Mouse (Mus musculus): ENCODE measurements at regions not wholly inside any gene's neighbourhood (a gene's known extent, or its start where the extent isn't known, plus 50 kb on each side); places are given as distances from the start of the nearest gene placed in this dataset.
"Not testable (repeated sequence)": the region's sequence is repeated elsewhere in the genome, so short reads cannot be mapped to it uniquely, and the experiment has no call there.

DNA sequence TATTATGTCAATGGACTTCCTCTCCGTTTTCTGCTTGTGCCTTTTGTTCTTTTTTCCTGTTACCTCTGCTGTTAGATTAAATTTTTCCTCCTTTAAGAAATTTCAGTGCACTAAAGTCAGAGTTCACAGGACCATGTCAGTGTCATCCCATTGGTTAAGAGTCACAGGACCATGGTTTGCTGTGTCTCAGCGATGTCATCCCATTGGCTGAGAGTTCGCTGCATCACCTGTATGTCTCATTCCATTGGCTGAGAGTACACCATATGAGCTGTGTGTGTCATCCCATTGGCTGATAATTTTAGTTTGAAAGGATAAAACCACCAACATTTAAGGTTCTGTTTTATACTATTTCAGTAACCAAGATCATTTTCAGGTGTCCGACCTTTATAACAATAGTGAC, 50.7 kb upstream of the Jade1 start:
- no peak for DNase-seq

DNA sequence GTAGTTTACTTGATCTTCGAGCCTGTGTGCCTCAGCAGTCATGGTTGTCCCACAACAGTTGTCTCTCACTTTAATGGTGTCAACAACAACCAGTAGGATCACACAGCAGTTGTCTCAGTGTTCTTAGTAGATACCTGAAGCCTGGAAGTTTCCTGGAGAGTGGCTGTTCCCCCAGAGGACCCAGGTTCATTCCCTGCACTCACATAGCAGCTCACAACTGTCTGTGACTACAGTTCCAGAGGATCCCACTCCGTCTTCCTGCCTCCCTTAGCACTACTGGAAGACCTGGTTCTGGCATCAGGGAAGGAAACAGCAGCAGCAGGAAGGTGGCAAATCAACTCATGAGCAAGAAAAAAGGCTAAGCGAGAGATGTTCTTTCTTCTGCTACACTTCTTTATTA, 53.4 kb upstream of the Jade1 start:
- DNase-seq = no peak

DNA sequence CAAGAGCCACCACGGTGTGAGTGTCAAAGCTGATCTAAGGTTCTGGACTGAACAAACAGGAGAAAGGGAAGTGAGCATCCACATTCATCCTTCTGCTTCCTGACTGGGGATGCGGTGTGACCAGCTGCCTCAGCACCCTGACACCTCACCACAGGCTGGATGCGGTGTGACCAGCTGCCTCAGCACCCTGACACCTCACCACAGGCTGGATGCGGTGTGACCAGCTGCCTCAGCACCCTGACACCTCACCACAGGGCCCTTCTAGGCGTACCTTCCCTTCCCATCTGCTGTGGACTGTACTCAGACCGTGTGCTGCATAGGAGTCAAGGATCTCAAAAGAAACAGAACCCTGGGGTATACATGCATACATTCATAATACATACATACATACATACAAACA, 53.9 kb upstream of the Jade1 start:
- DNase-seq = not testable (repeated sequence)

DNA sequence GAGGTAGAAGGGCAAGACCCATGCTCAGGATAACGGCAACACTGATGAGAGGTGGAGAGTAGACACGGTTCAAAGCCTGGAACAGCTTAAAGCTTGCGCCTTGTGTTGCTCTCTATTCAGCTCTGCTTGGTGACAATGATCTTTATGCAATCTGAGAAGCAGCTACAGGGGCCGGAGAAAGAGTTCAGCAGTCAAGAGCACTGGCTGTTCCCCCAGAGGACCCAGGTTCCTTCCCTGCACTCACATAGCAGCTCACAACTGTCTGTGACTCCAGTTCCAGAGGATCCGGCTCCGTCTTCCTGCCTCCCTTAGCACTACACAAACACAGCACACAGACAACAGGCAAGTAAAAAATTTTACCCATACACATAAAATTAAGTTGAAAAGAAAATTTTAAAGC, 54.4 kb upstream of the Jade1 start:
- no peak for DNase-seq

DNA sequence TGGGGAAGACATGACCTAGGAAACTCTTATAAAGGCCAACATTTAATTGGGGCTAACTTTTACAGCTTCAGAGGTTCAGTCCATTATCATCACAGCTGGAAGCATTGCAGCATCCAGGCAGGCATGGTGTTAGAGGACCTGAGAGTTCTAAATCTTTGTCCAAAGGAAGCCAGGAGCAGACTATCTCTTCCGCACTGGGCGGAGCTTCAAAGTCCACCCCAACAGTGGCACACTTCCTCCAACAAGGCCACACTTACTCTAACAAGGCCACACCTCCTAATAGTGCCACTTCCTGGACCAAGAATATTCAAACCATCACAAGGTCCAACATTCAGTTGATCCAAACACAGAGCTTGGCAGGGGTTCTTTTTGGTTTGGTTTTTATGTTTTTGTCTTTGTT, 55.9 kb upstream of the Jade1 start:
- DNase-seq = no peak

DNA sequence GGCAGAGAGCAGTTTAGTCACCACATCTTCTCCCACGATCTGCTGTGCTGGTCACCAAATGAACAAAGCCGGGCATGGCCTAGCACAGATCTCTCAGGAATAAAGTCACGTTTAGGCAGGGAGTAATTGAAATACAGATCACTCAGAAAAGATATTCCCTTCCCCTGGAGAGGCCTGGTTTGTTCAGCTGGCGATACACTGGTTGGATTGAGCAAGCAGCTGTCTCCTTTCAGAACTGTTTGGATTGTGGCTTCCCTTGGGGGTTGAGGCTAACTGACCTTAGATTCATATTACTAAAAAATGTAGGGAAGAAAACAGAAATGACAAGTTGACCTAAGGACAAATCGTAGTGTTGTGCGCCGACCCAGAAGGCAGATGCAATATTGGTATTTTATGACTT, 56.7 kb upstream of the Jade1 start:
- DNase-seq = no peak

DNA sequence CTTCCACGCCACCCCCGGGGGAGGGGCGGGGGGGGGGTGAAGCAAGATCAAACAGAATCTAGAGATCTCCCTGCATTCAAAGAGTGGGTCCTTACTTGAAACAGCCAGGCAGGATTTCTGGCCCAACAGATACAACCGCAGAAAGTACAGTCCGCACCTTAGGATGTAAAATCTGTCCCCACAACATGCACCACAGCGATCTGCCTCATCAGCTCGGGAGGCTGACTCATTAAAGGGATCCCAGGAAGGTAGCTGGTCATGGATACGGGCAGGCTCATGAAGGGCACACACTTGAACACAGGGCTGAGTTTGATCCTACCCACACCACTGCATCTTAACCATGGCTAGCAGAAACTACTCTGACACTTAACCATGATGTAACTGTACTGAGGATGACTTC, 57.8 kb upstream of the Jade1 start:
- no peak for DNase-seq

DNA sequence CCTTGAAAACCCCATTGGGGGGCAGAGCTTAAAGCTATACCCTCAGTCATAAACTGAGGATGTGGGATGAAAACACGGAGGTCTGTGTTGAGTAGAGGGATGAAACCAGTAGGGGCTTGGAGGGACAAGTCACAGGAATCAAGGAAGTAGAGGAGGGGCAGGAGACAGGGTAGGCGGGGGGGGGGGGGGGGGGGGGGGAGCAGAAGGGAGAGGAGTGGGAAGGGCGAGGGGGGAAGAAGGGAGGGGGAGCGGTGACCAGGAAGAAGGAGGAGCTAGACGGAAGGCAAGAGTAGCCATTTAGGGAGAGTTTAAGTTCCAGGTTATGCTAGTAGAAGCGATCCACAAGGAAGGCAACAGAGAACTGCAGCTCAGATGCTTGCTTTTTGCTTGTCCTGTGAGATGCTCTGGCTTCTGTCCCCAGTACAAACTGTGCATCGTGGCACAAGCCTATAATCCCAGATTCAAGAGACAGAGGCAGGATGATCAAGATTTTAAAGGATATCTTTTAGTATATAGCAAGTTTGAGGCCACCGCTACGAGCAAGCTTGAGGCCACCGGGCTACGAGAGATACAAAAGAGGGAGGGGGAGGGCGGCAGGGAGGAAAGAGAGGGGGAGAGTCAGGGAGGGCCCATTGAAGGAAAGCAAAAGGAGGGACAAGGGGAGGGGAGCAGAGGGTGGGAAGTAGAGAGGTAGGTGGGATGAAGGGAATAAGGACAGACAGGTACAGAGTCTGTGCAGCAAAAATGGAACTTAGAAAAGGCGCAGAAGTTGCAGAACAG, 58.4 kb upstream of the Jade1 start:
- DNase-seq = no peak

DNA sequence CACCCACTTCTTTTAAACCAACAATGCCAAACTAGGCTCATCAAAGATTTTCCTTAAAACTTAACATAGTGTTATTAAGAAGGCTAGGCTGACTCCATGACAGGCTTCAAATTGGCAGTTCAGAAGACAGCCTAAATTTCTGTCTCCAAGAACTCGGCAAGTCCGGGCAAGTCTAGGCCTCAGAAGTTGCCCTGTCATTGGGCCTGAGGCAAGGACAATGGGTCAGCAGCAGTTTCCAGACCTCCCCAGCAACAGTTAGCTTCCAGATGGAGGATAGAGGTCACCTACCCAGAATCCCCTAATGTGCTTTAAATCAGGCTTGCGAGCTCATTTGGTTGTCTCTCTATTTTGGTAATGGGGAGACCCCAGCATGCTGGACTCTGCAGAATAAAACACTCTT, 59.6 kb upstream of the Jade1 start:
- no peak for DNase-seq

DNA sequence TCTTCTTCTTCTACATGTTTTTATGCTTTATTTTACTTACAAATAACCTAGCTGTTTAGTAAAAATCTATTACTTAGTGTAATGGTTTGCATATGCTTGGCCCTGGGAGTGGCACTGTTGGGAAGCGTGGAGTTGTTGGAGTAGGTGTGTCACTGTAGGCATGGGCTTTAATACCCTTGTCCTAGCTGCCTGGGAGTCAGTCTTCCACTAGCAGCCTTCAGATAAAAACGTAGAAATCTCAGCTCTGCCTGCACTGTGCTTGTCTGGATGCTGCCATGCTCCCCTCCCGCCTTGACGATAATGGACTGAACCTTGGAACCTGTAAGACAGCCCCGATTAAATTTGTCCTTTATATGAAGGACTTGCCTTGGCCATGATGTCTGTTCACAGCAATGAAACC, 60.4 kb upstream of the Jade1 start:
- no peak for DNase-seq

DNA sequence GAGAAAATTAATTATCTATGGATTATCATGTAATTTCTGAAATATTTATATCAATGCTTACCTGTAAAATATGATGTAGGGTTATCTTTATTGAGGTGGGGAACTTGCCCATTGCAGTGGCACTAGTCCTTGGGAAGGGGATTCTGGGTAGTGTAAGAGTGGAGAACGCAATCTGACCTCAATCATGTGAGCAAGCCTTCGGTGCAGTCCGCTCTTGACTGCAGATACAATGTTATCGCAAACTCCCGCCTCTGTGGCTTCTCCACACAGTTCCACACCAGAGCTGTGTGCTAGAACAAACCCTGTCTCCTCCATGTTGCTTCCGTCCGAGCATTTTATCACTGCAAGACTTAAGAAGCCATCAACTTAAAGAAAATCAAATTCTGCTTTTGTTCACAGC, 62.1 kb upstream of the Jade1 start:
- no peak for DNase-seq

DNA sequence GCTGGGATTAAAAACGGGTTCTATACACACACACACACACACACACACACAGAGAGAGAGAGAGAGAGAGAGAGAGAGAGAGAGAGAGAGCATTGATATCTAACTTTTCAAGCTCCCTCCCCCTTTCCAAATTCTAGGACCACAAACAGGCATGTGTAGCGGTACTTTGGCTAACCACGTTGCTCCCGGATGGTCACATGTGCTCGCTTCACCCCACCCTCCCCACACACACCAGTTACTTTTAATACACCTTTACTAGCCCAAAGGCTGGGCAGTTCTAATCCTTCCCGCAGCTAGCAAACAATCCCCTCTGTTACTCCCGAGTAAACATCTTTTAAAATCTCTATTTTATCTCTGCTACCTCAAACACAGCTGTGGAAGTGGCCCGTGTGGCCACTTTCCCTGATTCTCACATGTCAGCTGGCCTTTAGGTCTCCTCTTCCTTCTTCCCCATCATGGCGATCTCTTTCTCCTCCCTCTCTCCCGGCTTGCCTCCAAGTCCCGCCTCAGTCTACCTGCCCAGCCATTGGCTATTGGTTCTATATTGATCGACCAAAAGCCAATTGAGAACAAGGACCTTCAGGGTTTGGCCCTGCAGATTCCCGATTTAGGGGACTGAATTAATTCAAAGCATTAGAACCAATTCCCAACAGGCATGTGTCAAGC, 62.7 kb upstream of the Jade1 start:
- DNase-seq = no peak

DNA sequence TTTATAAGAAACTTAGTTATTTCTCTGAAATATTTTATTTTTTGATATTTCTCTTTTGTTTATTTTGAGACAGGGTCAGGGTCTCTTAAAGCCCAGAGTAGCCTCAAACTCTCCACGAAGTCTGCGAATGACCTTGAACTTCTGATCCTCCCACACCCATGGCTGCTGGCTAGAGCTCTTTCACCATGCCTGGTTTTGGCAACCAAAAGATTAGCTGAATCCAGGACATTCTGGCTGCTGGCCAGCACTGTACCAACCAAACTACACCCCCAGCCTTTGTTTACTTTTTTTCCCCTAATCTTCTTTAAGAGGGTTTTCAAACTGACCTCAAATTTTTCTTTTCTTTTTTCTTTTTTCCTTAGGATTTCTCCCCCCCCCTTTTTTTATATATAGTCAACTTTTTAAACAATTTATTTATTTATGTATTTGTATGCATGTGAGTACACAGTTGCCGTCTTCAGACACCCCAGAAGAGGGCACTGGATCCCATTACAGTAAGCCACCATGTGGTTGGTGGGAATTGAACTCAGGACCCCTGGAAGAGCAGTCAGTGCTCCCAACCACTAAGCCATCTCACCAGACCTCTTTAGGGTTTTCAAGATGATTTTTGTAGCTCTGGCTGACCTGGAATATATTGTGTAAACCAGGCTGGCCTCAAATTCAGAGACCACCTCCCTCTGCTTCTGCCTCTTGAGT, 63.4 kb upstream of the Jade1 start:
- DNase-seq = no peak

DNA sequence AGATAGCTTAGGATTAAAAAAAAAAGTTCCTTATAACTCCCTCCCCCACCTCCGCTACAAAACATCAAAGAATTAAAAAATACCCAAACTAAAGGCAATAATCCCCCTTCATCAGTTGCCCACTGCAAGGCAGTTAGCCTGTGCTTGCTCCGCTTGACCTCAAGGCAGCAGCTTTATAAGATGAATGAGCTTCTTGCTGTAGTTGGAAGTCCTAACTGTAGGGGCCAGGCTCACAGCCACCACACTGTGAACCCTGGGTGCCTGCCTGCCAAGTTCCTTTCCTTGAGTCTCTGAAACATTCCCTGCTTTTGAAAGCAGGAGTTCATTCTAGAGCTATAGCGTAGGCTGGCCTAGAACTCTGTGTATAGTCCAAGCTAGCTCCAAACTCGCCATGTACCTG, 64.3 kb upstream of the Jade1 start:
- DNase-seq = no peak

DNA sequence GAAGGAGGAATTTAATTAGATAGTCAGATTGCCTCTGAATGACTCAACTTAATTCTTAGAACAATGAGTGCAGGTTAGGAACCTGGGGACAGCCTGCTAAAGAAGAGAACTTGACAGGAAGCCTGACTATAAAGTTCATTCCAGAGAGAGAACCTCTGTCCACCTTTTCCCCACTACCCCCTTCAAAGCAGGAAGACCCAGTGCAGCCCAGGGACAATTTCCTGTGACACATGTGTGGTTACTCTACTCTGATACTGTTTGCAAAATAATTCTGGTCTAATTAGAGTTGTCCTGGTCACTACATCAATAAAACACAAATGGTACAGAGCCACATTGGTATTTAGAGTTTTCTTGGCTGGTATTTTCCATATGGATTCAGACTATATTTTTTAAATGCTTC, 65.5 kb upstream of the Jade1 start:
- DNase-seq = no peak

DNA sequence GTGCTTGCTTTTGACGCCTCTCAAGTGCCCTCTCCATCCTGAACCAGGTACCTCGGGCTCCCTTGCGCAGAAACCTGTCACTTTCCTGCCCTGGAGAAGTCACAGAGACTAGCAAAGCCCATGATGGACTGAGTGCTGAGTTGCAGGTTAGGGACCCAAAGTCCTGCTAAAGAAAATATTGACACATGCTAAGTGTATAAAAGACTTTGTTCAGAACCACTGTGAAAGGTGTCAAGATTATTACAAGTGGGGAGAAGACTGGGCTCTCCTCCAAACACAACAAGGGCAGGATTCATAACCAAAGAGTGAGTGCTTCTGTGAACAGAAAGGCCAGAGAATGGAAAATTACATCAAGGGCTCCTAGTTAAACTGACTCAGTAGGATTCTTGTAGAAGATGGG, 66.0 kb upstream of the Jade1 start:
- DNase-seq = no peak

DNA sequence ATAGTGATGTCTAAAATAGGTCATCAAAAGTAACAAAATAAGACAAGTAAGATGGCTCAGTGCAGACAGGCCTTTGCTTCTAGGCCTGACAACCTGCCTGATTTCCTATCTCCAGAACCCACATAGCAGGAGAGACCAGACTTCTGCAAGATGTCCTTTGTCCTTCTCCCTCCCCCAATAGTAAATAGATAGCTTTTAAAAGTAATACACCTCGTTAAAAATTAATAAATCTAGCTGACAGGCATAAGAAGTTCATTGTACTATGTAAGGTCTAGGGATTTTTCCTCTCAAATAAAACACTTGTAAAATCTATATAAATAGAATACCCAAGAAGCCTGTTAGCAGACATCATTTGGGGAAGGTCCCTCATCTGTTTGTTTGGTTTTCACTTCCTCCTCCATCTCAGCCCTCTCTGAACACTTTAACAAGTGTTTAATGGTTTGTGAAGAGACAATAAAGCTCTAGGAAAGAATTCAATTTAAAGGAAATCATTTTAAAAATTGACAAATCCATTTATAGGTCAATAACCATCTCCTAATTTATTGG, 67.2 kb upstream of the Jade1 start:
- DNase-seq = no peak

DNA sequence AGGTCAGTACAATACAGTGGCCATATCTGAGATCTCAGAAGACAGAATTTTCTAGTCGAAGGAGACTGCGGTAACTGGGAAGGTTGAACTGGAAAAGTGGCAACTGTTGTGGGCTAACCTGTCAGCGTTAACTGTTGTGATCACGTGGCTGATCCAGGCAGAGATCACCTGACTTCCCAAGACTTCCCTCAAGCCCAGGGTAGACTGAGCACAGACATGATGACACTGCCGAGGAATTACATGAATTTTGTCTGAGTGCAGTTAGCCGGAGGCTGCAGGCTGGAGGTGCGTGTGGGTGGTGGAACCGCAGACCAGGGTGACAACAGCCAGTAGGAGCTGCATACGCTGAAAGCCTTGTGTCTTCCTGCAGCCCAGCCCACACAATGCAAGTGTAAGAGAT, 70.6 kb upstream of the Jade1 start:
- no peak for DNase-seq

DNA sequence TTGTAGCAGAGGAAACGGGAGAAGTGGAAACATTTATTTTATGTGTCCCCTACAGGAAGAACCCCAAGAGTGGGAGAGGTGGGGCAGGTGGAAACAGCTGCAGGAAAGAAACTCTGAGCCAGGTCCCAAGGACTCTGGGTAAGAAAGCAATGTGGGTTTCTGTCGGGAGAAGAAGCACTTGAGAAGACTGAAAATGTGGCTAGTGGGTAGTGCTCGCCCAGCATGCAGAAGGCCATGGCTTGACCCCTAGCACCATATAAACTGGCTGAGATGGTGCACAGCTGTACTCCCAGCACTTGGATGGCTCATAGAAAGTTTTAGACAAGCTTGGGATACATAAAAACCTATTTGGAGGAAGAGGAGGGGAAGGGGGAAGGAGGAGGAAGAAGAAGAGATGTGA, 71.9 kb upstream of the Jade1 start:
- DNase-seq = no peak

DNA sequence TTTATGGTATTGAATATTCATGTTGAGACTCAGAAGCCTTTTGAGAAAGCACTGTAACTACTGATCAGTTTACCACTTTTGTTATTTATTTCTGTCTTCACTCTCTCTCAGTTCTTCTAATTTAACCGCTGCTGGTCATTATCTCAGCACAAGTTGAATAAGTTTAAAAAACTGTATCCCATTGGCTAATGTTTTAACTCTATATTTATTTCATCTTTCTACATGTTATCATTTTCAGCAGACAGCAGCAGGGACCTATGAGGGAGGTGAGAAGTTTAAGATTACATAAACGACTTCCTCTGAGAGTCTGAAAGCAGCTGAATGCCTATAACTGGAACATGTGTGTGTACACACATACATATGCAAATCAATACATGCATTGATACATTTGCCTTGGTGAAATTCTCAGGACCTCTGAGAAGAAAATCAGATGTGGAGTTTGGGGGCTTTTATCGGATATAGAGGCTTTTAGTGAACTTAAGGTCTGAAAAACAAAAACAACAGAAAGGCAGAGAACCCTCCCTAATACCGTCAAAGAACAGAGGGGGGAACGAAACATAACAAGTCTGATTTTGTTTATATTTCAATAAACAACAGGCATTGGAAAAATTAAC, 72.5 kb upstream of the Jade1 start:
- no peak for DNase-seq

DNA sequence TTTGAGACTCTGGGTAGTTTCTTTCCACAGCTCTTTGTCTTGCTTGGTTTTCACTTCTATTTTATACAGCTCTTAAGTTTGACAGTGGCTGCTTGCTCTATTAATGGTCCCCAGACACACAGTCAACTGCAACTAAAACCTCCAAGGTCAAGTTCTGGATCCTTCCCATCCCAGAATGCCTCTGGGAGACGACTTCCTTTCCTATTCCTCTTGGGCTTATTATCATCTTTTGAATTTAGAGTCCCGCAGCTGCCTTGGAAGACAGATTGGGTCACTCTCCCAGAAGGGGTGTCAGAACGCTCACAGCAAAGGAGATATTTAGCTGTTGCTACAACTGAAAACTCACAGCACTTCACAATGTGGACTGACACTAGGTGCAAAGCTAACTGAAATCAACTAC, 75.3 kb upstream of the Jade1 start:
- no peak for DNase-seq

DNA sequence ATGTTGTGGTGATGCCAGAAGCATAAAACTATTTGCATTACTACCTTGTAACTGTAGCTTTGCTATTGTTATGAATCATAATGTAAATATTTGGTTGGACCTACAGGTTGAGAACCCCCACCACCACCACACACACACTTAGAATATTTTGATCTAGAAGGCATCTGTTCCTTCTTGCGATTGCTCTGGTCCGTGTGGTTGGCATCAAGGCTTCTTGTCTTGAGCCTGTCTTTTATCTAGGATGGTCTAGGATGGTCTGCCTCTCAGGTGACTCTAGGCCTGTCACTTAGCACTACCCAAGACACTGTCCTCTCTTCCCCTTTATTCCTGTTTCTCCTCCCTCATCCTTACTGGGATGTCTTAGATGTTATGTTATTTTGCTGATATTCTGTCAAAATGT, 76.6 kb upstream of the Jade1 start:
- no peak for DNase-seq

DNA sequence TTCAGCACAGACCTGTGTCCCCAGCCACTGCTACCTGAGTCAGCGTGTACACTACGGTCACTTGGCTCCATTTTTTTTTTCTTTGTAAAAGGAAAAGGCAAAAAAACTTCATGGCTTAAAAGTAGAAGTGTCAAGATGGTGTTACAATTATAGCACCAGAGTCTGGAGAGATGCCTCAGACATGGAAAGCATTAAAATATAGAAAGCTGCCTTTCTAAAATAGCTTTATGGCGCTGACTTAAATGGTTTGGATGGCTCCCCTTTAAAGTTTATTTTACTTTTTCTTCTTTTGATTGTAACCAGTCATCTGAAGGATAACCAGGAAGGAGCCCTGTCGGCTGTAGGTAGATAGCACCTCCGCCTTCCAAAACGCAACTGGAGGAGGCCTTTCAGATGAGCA, 79.0 kb upstream of the Jade1 start:
- DNase-seq = no peak

DNA sequence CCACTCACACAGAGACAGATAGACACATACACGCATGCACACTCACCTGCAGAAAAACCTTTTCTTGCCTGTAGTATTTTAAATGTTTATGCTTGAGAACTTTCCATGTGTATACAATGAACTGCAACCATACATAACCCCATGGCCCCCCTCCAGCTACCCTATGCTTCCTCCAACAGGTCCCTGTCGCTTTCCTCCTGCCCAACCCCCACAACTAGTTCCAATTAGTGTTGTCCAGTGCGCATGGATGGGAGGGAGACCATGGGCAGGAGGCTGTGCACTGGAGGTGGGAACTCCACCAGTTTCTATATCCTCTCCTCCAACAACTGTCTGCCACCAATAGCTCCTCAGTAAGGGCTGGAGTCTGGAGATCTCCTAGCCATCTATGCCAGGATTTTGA, 82.9 kb upstream of the Jade1 start:
- no peak for DNase-seq

Measured in cerebellum, adult 9-10 months (tissue).